Mouse (Mus musculus) cerebellum, postnatal 10 days (tissue): ENCODE measurements around the gene Ahnak2.

Experiments used
- DNase-seq, 2 experiments: peaks; one replicate each; pipeline ENCODE4 v3.0.0; 2021; ENCODE audit warnings: mixed read lengths in 2 of 2

Gene Ahnak2

GRCm38 (mm10) chr12:112795466-112796104 lies 6.9 kb downstream of the Ahnak2 start:
- no peak for DNase-seq

- no peak for DNase-seq
These were observed 7.5 kb downstream of the Ahnak2 start for GRCm38 (mm10) chr12:112794998-112795397.

GRCm38 (mm10) chr12:112794356-112794816 lies 8.1 kb downstream of the Ahnak2 start:
- DNase-seq, result no peak

GRCm38 (mm10) chr12:112793601-112794355 lies 8.7 kb downstream of the Ahnak2 start:
- peak; percentile 78 to 85 for DNase-seq

GRCm38 (mm10) chr12:112791026-112791425 lies 11.4 kb downstream of the Ahnak2 start:
- no peak for DNase-seq

- no peak for DNase-seq
These were observed 28.0 kb downstream of the Ahnak2 start for GRCm38 (mm10) chr12:112774481-112774880.

GRCm38 (mm10) chr12:112774026-112774425 lies 28.4 kb downstream of the Ahnak2 start:
- no peak for DNase-seq

GRCm38 (mm10) chr12:112773366-112773765 lies 29.1 kb downstream of the Ahnak2 start:
- no peak for DNase-seq

GRCm38 (mm10) chr12:112772306-112772705 lies 30.2 kb downstream of the Ahnak2 start:
- DNase-seq, result no peak

GRCm38 (mm10) chr12:112770396-112770795 lies 32.1 kb downstream of the Ahnak2 start:
- DNase-seq, result no peak

GRCm38 (mm10) chr12:112769751-112770150 lies 32.7 kb downstream of the Ahnak2 start:
- DNase-seq, result no peak

- peak; percentile 41 to 47 for DNase-seq
These were observed 33.4 kb downstream of the Ahnak2 start for GRCm38 (mm10) chr12:112769031-112769430.

GRCm38 (mm10) chr12:112768166-112768565 lies 34.3 kb downstream of the Ahnak2 start:
- no peak for DNase-seq

GRCm38 (mm10) chr12:112767036-112767890 lies 35.2 kb downstream of the Ahnak2 start:
- peak; percentile 77 to 82 for DNase-seq

- DNase-seq, result no peak
These were observed 35.9 kb downstream of the Ahnak2 start for GRCm38 (mm10) chr12:112766586-112766985.

- no peak for DNase-seq
These were observed 37.5 kb downstream of the Ahnak2 start for GRCm38 (mm10) chr12:112764991-112765390.

GRCm38 (mm10) chr12:112764141-112764540 lies 38.3 kb downstream of the Ahnak2 start:
- DNase-seq, result no peak

- no peak for DNase-seq
These were observed 39.3 kb downstream of the Ahnak2 start for GRCm38 (mm10) chr12:112763176-112763575.

GRCm38 (mm10) chr12:112762018-112762417 lies 40.4 kb downstream of the Ahnak2 start:
- no peak for DNase-seq

- no peak for DNase-seq
These were observed 41.0 kb downstream of the Ahnak2 start for GRCm38 (mm10) chr12:112761411-112761810.

GRCm38 (mm10) chr12:112760154-112760926 lies 42.1 kb downstream of the Ahnak2 start, which contains the start of gene Pld4:
Gene Pld4, plus strand, starts transcription at chr12:112760655.
- DNase-seq, result no peak

GRCm38 (mm10) chr12:112759471-112759870 lies 43.0 kb downstream of the Ahnak2 start:
- DNase-seq, result no peak
